In genomic region chr9:101610806-101611443, GRCm38 (mm10) we compare ENCODE assay signal across 11 mouse cellular contexts.
"Had no signal": no experiment of that assay in that cellular context is flagged by ENCODE, and none has a peak within 500 bp of the region (broad histone marks: within the 10 kb centered on the region; RNA-seq: fewer than 3 reads in every experiment).

No protein-coding gene starts in this region.

- DNase-seq: kidney, postnatal 14 days; right cerebral cortex, adult 18-20 months; thymus, adult 18-20 months; thymus, postnatal 36 days had no signal

- H3K27me3 ChIP-seq: limb, embryonic 15.5 days had no signal

- H3K4me1 ChIP-seq: limb, embryonic 12.5 days; limb, embryonic 15.5 days had no signal

- H3K27ac ChIP-seq: limb, embryonic 12.5 days; limb, embryonic 15.5 days; liver, embryonic 14.5 days had no signal

- H3K4me2 ChIP-seq: limb, embryonic 12.5 days; limb, embryonic 15.5 days; liver, embryonic 11.5 days; midbrain, embryonic 11.5 days had no signal

- ATAC-seq: inflammation-experienced regulatory T-cells, adult 6 months; liver, postnatal 0 days had no signal

- H3K4me3 ChIP-seq: limb, embryonic 12.5 days; limb, embryonic 15.5 days had no signal

- H3K36me3 ChIP-seq: limb, embryonic 12.5 days; limb, embryonic 15.5 days had no signal

- H3K9ac ChIP-seq: limb, embryonic 12.5 days; limb, embryonic 15.5 days; liver, embryonic 14.5 days; liver, postnatal 0 days had no signal

- H3K9me3 ChIP-seq: limb, embryonic 12.5 days; limb, embryonic 15.5 days had no signal
